Mouse (Mus musculus) CH12.LX (cell line): ENCODE measurements around the gene Thrsp. TPM values are rescaled to one million over a fixed set of nuclear protein-coding genes. Genes with fewer than 3 reads are reported as not detected.

Source experiments
- DNase-seq: peaks from one replicate; pipeline ENCODE4 v3.0.0-alpha.2; 2013; ENCODE audit errors: extremely low read depth
- H3K27ac ChIP-seq: 2 replicates; pipeline ENCODE4 v1.5.1; 2012; ENCODE audit warnings: low read depth, mild to moderate bottlenecking, control low read depth, moderate library complexity; ENCODE audit not compliant: insufficient read depth
- H3K27me3 ChIP-seq: replicated peaks from 2 replicates; pipeline ENCODE3; 2012; ENCODE audit warnings: inconsistent platforms
- H3K36me3 ChIP-seq, 2 experiments: replicated peaks in 1 of 2; 2 replicates each; pipeline versions ENCODE3 to v1.6.1; 2012; ENCODE audit warnings: inconsistent platforms in 1 of 2, low read length in 1 of 2, mild to moderate bottlenecking in 1 of 2, mixed read lengths in 1 of 2, moderate library complexity in 1 of 2; ENCODE audit not compliant: control insufficient read depth in 1 of 2, insufficient read depth in 1 of 2
- H3K4me1 ChIP-seq, 2 experiments: 2 replicates each; pipeline ENCODE4 v1.6.1; 2012; ENCODE audit warnings: inconsistent platforms in 1 of 2, moderate library complexity in 1 of 2; ENCODE audit not compliant: insufficient read depth in 2 of 2, control insufficient read depth in 1 of 2
- H3K4me2 ChIP-seq: 2 replicates; pipeline ENCODE4 v1.6.1; 2012; ENCODE audit warnings: low read depth, mild to moderate bottlenecking, control low read depth; ENCODE audit not compliant: poor library complexity, insufficient read depth, severe bottlenecking
- H3K4me3 ChIP-seq, 3 experiments: fragments of 150-350 bp in 1 of 3; sonication (generic) in 1 of 3; replicated peaks in 1 of 3; 2 replicates each; pipeline versions ENCODE3 to v1.5.1; 2011 to 2012; ENCODE audit warnings: low read depth in 2 of 3, low read length in 2 of 3, mild to moderate bottlenecking in 2 of 3, moderate library complexity in 2 of 3, control low read depth in 1 of 3, improper control_type of control experiment in 1 of 3, inconsistent platforms in 1 of 3, mixed read lengths in 1 of 3; ENCODE audit not compliant: poor library complexity in 1 of 3
- H3K79me2 ChIP-seq: replicated peaks from 2 replicates; pipeline ENCODE4 v1.6.1; 2012; ENCODE audit warnings: mild to moderate bottlenecking, moderate library complexity; ENCODE audit not compliant: control insufficient read depth, poor library complexity, insufficient read depth, severe bottlenecking; ENCODE audit errors: extremely low read depth
- H3K9ac ChIP-seq: 2 replicates; pipeline ENCODE4 v1.6.1; 2012; ENCODE audit warnings: low read depth, mild to moderate bottlenecking, control low read depth, moderate library complexity; ENCODE audit not compliant: insufficient read depth
- H3K9me3 ChIP-seq: replicated peaks from 2 replicates; pipeline ENCODE3; 2012; ENCODE audit warnings: low read length, inconsistent platforms, mixed read lengths
- CHD1 ChIP-seq: IDR thresholded peaks from 2 replicates; pipeline ENCODE4 v1.6.1; 2012; ENCODE audit warnings: low read depth, low read length, improper control_type of control experiment, inconsistent platforms
- CHD2 ChIP-seq: IDR thresholded peaks from 2 replicates; pipeline ENCODE4 v1.6.1; 2011; ENCODE audit warnings: low read length, improper control_type of control experiment
- CTCF ChIP-seq, 2 experiments: IDR thresholded peaks in 1 of 2; conservative IDR thresholded peaks in 1 of 2; 2 replicates each; pipeline ENCODE4 v1.5.1; 2011 to 2012; ENCODE audit warnings: low read depth in 2 of 2, low read length in 2 of 2, improper control_type of control experiment in 1 of 2, inconsistent platforms in 1 of 2, mild to moderate bottlenecking in 1 of 2, moderate library complexity in 1 of 2
- ELF1 ChIP-seq: IDR thresholded peaks from 2 replicates; pipeline ENCODE4 v1.6.1; 2014; ENCODE audit warnings: low read depth, mild to moderate bottlenecking, inconsistent platforms, low read length, improper control_type of control experiment
- EP300 ChIP-seq: IDR thresholded peaks from 2 replicates; pipeline ENCODE4 v1.6.1; 2011; ENCODE audit warnings: low read length, improper control_type of control experiment
- ETS1 ChIP-seq: conservative IDR thresholded peaks from 2 replicates; pipeline ENCODE4 v1.6.1; 2012; ENCODE audit warnings: low read depth, mild to moderate bottlenecking, inconsistent platforms, low read length, improper control_type of control experiment, moderate library complexity
- GABPA ChIP-seq: IDR thresholded peaks from 2 replicates; pipeline ENCODE4 v1.6.1; 2012; ENCODE audit warnings: low read depth, low read length, improper control_type of control experiment, inconsistent platforms; ENCODE audit not compliant: insufficient replicate concordance
- HCFC1 ChIP-seq: IDR thresholded peaks from 2 replicates; pipeline ENCODE4 v1.6.1; 2012; ENCODE audit warnings: low read depth, mild to moderate bottlenecking, inconsistent platforms, low read length, improper control_type of control experiment
- IRF4 ChIP-seq: IDR thresholded peaks from 2 replicates; pipeline ENCODE4 v1.6.1; 2014; ENCODE audit warnings: low read depth, mild to moderate bottlenecking, inconsistent platforms, low read length, improper control_type of control experiment
- JUN ChIP-seq: IDR thresholded peaks from 2 replicates; pipeline ENCODE4 v1.6.1; 2011; ENCODE audit warnings: low read depth, mild to moderate bottlenecking, low read length, improper control_type of control experiment, moderate library complexity; ENCODE audit not compliant: insufficient read depth
- JUND ChIP-seq: conservative IDR thresholded peaks from 2 replicates; pipeline ENCODE4 v1.6.1; 2011; ENCODE audit warnings: low read depth, low read length, improper control_type of control experiment
- KAT2A ChIP-seq: IDR thresholded peaks from 2 replicates; pipeline ENCODE4 v1.6.1; 2012; ENCODE audit warnings: low read length, improper control_type of control experiment, inconsistent platforms; ENCODE audit not compliant: insufficient replicate concordance
- MAFK ChIP-seq: IDR thresholded peaks from 2 replicates; pipeline ENCODE4 v1.6.1; 2011; ENCODE audit warnings: low read length, improper control_type of control experiment; ENCODE audit not compliant: insufficient replicate concordance
- MAX ChIP-seq: IDR thresholded peaks from 2 replicates; pipeline ENCODE4 v1.6.1; 2011; ENCODE audit warnings: low read length, improper control_type of control experiment
- MAZ ChIP-seq: IDR thresholded peaks from 2 replicates; pipeline ENCODE4 v1.6.1; 2012; ENCODE audit warnings: low read depth, mild to moderate bottlenecking, inconsistent platforms, low read length, improper control_type of control experiment, moderate library complexity
- MEF2A ChIP-seq: IDR thresholded peaks from 2 replicates; pipeline ENCODE4 v1.6.1; 2014; ENCODE audit warnings: low read depth, mild to moderate bottlenecking, inconsistent platforms, low read length, improper control_type of control experiment, borderline replicate concordance
- MXI1 ChIP-seq: IDR thresholded peaks from 2 replicates; pipeline ENCODE4 v1.6.1; 2011; ENCODE audit warnings: mild to moderate bottlenecking, low read depth, low read length, improper control_type of control experiment
- MYC ChIP-seq: IDR thresholded peaks from 2 replicates; pipeline ENCODE4 v1.6.1; 2011; ENCODE audit warnings: low read depth, mild to moderate bottlenecking, improper control_type of control experiment, low read length
- NRF1 ChIP-seq: IDR thresholded peaks from 2 replicates; pipeline ENCODE4 v1.6.1; 2014; ENCODE audit warnings: low read depth, mild to moderate bottlenecking, inconsistent platforms, low read length, improper control_type of control experiment, moderate library complexity
- PAX5 ChIP-seq: IDR thresholded peaks from 2 replicates; pipeline ENCODE4 v1.6.1; 2012; ENCODE audit warnings: low read length, inconsistent platforms, mixed read lengths
- POLR2A ChIP-seq: IDR thresholded peaks from 2 replicates; pipeline ENCODE4 v1.6.1; 2011; ENCODE audit warnings: low read depth, mild to moderate bottlenecking, improper control_type of control experiment, low read length
- POLR2AphosphoS2 ChIP-seq: IDR thresholded peaks from 2 replicates; pipeline ENCODE4 v1.6.1; 2011; ENCODE audit warnings: low read depth, low read length, improper control_type of control experiment
- SIN3A ChIP-seq: IDR thresholded peaks from 2 replicates; pipeline ENCODE4 v1.6.1; 2012; ENCODE audit warnings: low read length, improper control_type of control experiment, inconsistent platforms
- SMC3 ChIP-seq: IDR thresholded peaks from 2 replicates; pipeline ENCODE4 v1.6.1; 2011; ENCODE audit warnings: low read depth, low read length, improper control_type of control experiment
- TCF12 ChIP-seq: IDR thresholded peaks from 2 replicates; pipeline ENCODE4 v1.6.1; 2014; ENCODE audit warnings: low read depth, mild to moderate bottlenecking, inconsistent platforms, low read length, improper control_type of control experiment
- USF1 ChIP-seq: IDR thresholded peaks from 2 replicates; pipeline ENCODE4 v1.6.1; 2014; ENCODE audit warnings: low read depth, mild to moderate bottlenecking, inconsistent platforms, low read length, improper control_type of control experiment
- ZMIZ1 ChIP-seq: IDR thresholded peaks from 2 replicates; pipeline ENCODE4 v1.6.1; 2012; ENCODE audit warnings: low read depth, mild to moderate bottlenecking, inconsistent platforms, low read length, improper control_type of control experiment
- ZNF384 ChIP-seq: IDR thresholded peaks from 2 replicates; pipeline ENCODE4 v1.6.1; 2012; ENCODE audit warnings: low read depth, low read length, improper control_type of control experiment, inconsistent platforms
- dilution Hi-C: fragments of 300-500 bp; cut with MboI; formaldehyde crosslinking; loops from 2 replicates; pipeline ENCODE4 v1.14.3; 2020; ENCODE audit warnings: low sequenced_read_pairs; ENCODE audit not compliant: extremely low pct_unique_long_range_greater_than_20kb, extremely low pct_ligation_motif_present
- in situ Hi-C: fragments of 300-500 bp; cut with MboI; formaldehyde crosslinking; loops from 3 replicates; pipeline ENCODE4 v1.14.3; 2019; ENCODE audit warnings: low sequenced_read_pairs, low pct_ligation_motif_present, low pct_unique_long_range_greater_than_20kb, mixed read lengths
- polyA plus RNA-seq: library from polyadenylated mRNA; unstranded; fragments of >175 nt; gene quantifications from 2 replicates; pipeline ENCODE4 v1.2.1, GENCODE M21; 2012; ENCODE audit warnings: low read depth; ENCODE audit not compliant: insufficient read length
- total RNA-seq, 2 experiments: library from RNA; depleted of rRNA; stranded (reverse); fragments of 300-350 nt in 1 of 2; fragments of >200 nt in 1 of 2; gene quantifications; 2 replicates each; pipeline ENCODE4 v1.2.3; 2012 to 2014

The Thrsp gene
- total RNA-seq (2012; rRNA removed) (not detected in 2 replicates), total RNA-seq (2014; rRNA removed) (not detected in 2 replicates), polyA plus RNA-seq (not detected in 2 replicates)

DNA sequence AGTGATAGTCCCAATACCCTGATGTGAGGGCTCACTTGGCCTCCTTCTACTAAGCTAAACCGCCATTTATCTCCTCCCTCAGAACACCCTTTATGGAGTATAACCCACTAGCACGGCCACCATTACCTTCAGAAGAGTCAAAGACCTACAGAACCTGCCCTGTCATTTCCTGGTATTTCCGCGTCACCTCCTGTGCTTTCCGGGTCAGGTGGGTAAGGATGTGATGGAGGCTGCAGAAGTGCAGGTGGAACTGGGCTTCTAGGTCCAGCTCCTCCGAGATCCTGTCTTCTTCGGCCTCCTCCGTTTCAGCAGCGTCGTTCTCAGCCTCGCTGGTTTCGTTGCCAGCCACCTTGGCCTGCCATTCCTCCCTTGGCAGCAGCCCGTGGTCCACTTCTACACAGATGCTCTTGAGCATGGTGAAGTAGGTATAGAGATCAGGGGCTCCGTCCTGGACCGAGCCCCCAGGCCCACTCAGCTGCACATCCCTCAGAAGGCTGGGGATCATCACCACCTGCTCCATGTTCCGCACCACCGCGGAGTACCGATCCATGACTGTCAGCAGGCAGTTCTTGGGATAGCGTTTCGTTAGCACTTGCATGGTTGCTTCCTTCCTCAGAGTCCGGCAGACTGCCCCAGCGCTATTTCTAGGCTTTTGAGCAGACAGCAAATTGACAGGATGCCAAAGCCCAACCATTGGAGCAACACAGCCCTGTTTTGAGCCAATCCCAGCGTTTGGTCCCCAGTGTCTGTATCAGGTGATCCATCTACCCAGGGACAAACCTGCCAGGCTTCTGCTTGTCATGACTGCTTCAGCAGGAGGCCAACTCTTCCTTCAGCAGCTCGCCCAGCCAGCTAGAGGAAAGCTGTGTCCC lies at the start of gene Thrsp:
Gene Thrsp (minus strand): TSS at position 825 of the 872 bp plus-strand sequence.
- in situ Hi-C loops, result no loop called here
- Histone ChIP-seq H3K9ac (no peak within 1 kb of the TSS), H3K36me3 (peaks cover 0 to 12% of the 10 kb centered on the region in 2 experiments), H3K27me3 (no peaks in the 10 kb centered on the region), H3K79me2 (no peaks in the 10 kb centered on the region), H3K4me3 (no peak within 1 kb of the TSS), H3K4me1 (no peaks in the 10 kb centered on the region), H3K27ac (no peak within 1 kb of the TSS), H3K9me3 (no peaks in the 10 kb centered on the region), H3K4me2 (no peak within 1 kb of the TSS)
- TF ChIP-seq MAZ (no peak), GABPA (no peak), USF1 (no peak), SIN3A (no peak), TCF12 (no peak), PAX5 (no peak), IRF4 (no peak), ETS1 (no peak), MXI1 (no peak), CHD2 (no peak), MAX (no peak), EP300 (no peak), CTCF (conservative IDR thresholded peaks at IDR 0.05 in 1 of 2, IDR thresholded peaks at IDR 0.05 in 1 of 2; ENCODE audit: low read depth in 2 of 2, low read length in 2 of 2) (no peak), CHD1 (no peak), NRF1 (no peak), MEF2A (no peak), MYC (no peak), ZMIZ1 (no peak)
- dilution Hi-C loops, result no loop called here
- DNase-seq, result no peak

DNA sequence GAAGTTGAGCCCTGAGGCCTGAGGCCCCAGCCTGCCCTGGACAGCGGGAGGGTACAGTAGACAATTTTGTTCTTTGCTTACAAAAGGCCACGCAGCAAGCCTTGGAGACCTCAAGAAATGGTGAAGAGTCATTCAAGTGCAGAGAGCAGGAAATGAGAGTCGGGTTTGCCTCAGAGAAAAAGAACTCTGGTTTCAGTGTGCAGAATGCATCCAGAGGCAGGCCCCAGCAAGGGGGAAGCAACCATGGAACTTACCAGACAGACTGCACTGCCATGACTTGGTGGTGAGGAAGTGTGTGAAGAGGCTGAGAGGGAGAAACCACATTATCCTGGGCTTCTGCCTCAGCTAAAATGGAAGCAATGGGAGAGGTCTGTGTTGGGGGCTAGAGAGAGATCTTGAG lies 38.0 kb upstream of the Thrsp start:
- peaks cover 8 to 21% of the 10 kb centered on the region in 2 experiments for H3K4me1 ChIP-seq
- no peaks in the 10 kb centered on the region for H3K27me3 ChIP-seq
- H3K9ac ChIP-seq, result no peak overlapping the region
- in situ Hi-C loops (no loop called here), dilution Hi-C loops (no loop called here)
- DNase-seq, result peak; percentile 31
- no peaks in the 10 kb centered on the region for H3K36me3 ChIP-seq
- H3K79me2 ChIP-seq, result no peaks in the 10 kb centered on the region
- H3K27ac ChIP-seq, result no peak overlapping the region
- no peak for TF ChIP-seq MXI1
- no peak for TF ChIP-seq MYC
- no peak for TF ChIP-seq KAT2A
- TF ChIP-seq CHD2, result no peak
- no peak for TF ChIP-seq JUN
- TF ChIP-seq POLR2AphosphoS2, result no peak
- TF ChIP-seq POLR2A, result no peak
- no peak for TF ChIP-seq SMC3
- TF ChIP-seq MEF2A, result no peak
- TF ChIP-seq HCFC1, result no peak
- no peak for TF ChIP-seq ETS1
- TF ChIP-seq MAZ, result no peak
- TF ChIP-seq JUND, result no peak
- no peak for TF ChIP-seq ZNF384
- no peak for TF ChIP-seq SIN3A
- no peak for TF ChIP-seq ELF1
- no peak for TF ChIP-seq MAFK
- TF ChIP-seq TCF12, result no peak
- no peak overlapping the region for H3K4me2 ChIP-seq
- no peaks in the 10 kb centered on the region for H3K9me3 ChIP-seq
- H3K4me3 ChIP-seq, result no peak overlapping the region
